In genomic region chr11:20248840-20249239, GRCm38 (mm10) we compare ENCODE assay signal across 7 mouse cellular contexts. TPM values are rescaled to one million over a fixed set of nuclear protein-coding genes. Genes with fewer than 3 reads are reported as not detected.
A peak's percentile ranks its signal among the peaks of the same experiment; 100 is the strongest.
DNase-seq lines count a peak whose midpoint lies in the region; ATAC-seq lines count a peak whose summit lies in the region.

No protein-coding gene starts in this region.

- WGBS in neural tube, embryonic 11.5 days, result under 1% methylated on average over 33 of the region's 39 CpGs
- under 1% methylated on average over 30 of the region's 39 CpGs for WGBS in forebrain, embryonic 13.5 days
- WGBS in limb, embryonic 15.5 days, result under 1% methylated on average over 34 of the region's 39 CpGs
- WGBS in neural tube, embryonic 13.5 days, result under 1% methylated on average over 37 of the region's 39 CpGs

- H3K36me3 ChIP-seq in neural tube, embryonic 11.5 days (ENCODE audit: control insufficient read depth, insufficient read depth, low read length), result no peaks in the 10 kb centered on the region
- peaks cover 9% of the 10 kb centered on the region for H3K36me3 ChIP-seq in forebrain, embryonic 13.5 days (ENCODE audit: poor library complexity, severe bottlenecking)
- no peaks in the 10 kb centered on the region for H3K36me3 ChIP-seq in limb, embryonic 15.5 days
- no peaks in the 10 kb centered on the region for H3K36me3 ChIP-seq in neural tube, embryonic 13.5 days

- DNase-seq in neural tube, embryonic 11.5 days (ENCODE audit: low spot score), result no peak
- DNase-seq in neural tube, embryonic 10.5 days (ENCODE audit: extremely low spot score, low spot score), result no peak
- peak; percentile 18 for DNase-seq in adipocyte (ENCODE audit: low spot score)
- DNase-seq in right cerebral cortex, postnatal 10 days (ENCODE audit: low spot score in 2 of 2), result no peak

- peak overlapping the region; percentile 70 for H3K27ac ChIP-seq in neural tube, embryonic 11.5 days (ENCODE audit: low read depth, low read length)
- H3K27ac ChIP-seq in forebrain, embryonic 13.5 days, result peak overlapping the region; percentile 85
- peak overlapping the region; percentile 91 for H3K27ac ChIP-seq in limb, embryonic 15.5 days
- H3K27ac ChIP-seq in neural tube, embryonic 13.5 days (replicated peaks), result peak overlapping the region; percentile 92

- H3K27me3 ChIP-seq in neural tube, embryonic 11.5 days (ENCODE audit: control insufficient read depth, insufficient read depth, low read length), result no peaks in the 10 kb centered on the region
- H3K27me3 ChIP-seq in forebrain, embryonic 13.5 days, result no peaks in the 10 kb centered on the region
- no peaks in the 10 kb centered on the region for H3K27me3 ChIP-seq in limb, embryonic 15.5 days
- H3K27me3 ChIP-seq in neural tube, embryonic 13.5 days, result no peaks in the 10 kb centered on the region

- H3K9ac ChIP-seq in neural tube, embryonic 11.5 days (ENCODE audit: low read length), result peak overlapping the region; percentile 96
- H3K9ac ChIP-seq in forebrain, embryonic 13.5 days, result peak overlapping the region; percentile 95
- peak overlapping the region; percentile 89 for H3K9ac ChIP-seq in limb, embryonic 15.5 days
- peak overlapping the region; percentile 94 for H3K9ac ChIP-seq in neural tube, embryonic 13.5 days

- H3K4me1 ChIP-seq in neural tube, embryonic 11.5 days (ENCODE audit: control insufficient read depth, insufficient read depth, low read length), result peaks cover 17% of the 10 kb centered on the region
- H3K4me1 ChIP-seq in forebrain, embryonic 13.5 days, result peaks cover 33% of the 10 kb centered on the region
- peaks cover 26% of the 10 kb centered on the region for H3K4me1 ChIP-seq in limb, embryonic 15.5 days
- peaks cover 45% of the 10 kb centered on the region for H3K4me1 ChIP-seq in neural tube, embryonic 13.5 days (replicated peaks)

- H3K4me2 ChIP-seq in neural tube, embryonic 11.5 days (ENCODE audit: low read depth), result peak overlapping the region; percentile 95
- H3K4me2 ChIP-seq in forebrain, embryonic 13.5 days, result peak overlapping the region; percentile 88
- H3K4me2 ChIP-seq in limb, embryonic 15.5 days, result peak overlapping the region; percentile 80
- peak overlapping the region; percentile 78 for H3K4me2 ChIP-seq in neural tube, embryonic 13.5 days

- H3K9me3 ChIP-seq in neural tube, embryonic 11.5 days (ENCODE audit: control insufficient read depth, low read length), result no peaks in the 10 kb centered on the region
- H3K9me3 ChIP-seq in forebrain, embryonic 13.5 days (replicated peaks), result no peaks in the 10 kb centered on the region
- no peaks in the 10 kb centered on the region for H3K9me3 ChIP-seq in limb, embryonic 15.5 days
- H3K9me3 ChIP-seq in neural tube, embryonic 13.5 days, result no peaks in the 10 kb centered on the region

- peak overlapping the region; percentile 84 for H3K4me3 ChIP-seq in neural tube, embryonic 11.5 days (ENCODE audit: low read depth, low read length)
- H3K4me3 ChIP-seq in forebrain, embryonic 13.5 days, result peak overlapping the region; percentile 88
- peak overlapping the region; percentile 90 for H3K4me3 ChIP-seq in limb, embryonic 15.5 days
- H3K4me3 ChIP-seq in neural tube, embryonic 13.5 days, result peak overlapping the region; percentile 94

- ATAC-seq in neural tube, embryonic 11.5 days (ENCODE audit: insufficient read depth, low FRiP score, low TSS enrichment), result peak; percentile 75
- ATAC-seq in forebrain, embryonic 13.5 days, result peak; percentile 74
- peak; percentile 62 for ATAC-seq in limb, embryonic 15.5 days (ENCODE audit: insufficient number of reproducible peaks, low FRiP score, low TSS enrichment, low read depth)
- peak; percentile 82 for ATAC-seq in neural tube, embryonic 13.5 days (ENCODE audit: low read depth)

RNA-seq across cellular contexts. Expression of gene Cep68, which starts 0.4 kb away (rescaled TPM):
- polyA plus RNA-seq in neural tube, embryonic 11.5 days (2014; fragmentation: Nextera tagmentation; extraction: Ambion mirVana), result 33.5 and 35.3 TPM in 2 replicates
- polyA plus RNA-seq in forebrain, embryonic 13.5 days (2015; fragmentation: Nextera tagmentation; extraction: Ambion mirVana), result 25.0 and 30.9 TPM in 2 replicates
- polyA plus RNA-seq in limb, embryonic 15.5 days (2015; fragmentation: Nextera tagmentation; extraction: Ambion mirVana), result 27.2 and 27.3 TPM in 2 replicates
- 28.4 and 29.3 TPM in 2 replicates for polyA plus RNA-seq in neural tube, embryonic 13.5 days (2015; fragmentation: Nextera tagmentation; extraction: Ambion mirVana)

RNA-seq across cellular contexts. Expression of gene Rab1a, which starts 47.6 kb away (rescaled TPM):
- 252 and 253 TPM in 2 replicates for polyA plus RNA-seq in neural tube, embryonic 11.5 days (2014; fragmentation: Nextera tagmentation; extraction: Ambion mirVana)
- polyA plus RNA-seq in forebrain, embryonic 13.5 days (2015; fragmentation: Nextera tagmentation; extraction: Ambion mirVana), result 275 and 300 TPM in 2 replicates
- polyA plus RNA-seq in limb, embryonic 15.5 days (2015; fragmentation: Nextera tagmentation; extraction: Ambion mirVana), result 289 and 309 TPM in 2 replicates
- polyA plus RNA-seq in neural tube, embryonic 13.5 days (2015; fragmentation: Nextera tagmentation; extraction: Ambion mirVana), result 315 and 339 TPM in 2 replicates
